Mouse (Mus musculus) bone marrow, adult 2 months (tissue): ENCODE data around the gene Thumpd3. TPM values are rescaled to one million over a fixed set of nuclear protein-coding genes. Genes with fewer than 3 reads are reported as not detected.
A peak's percentile ranks its signal among the peaks of the same experiment; 100 is the strongest.

Experiments
- H3K27ac ChIP-seq: fragments of 200-500 bp; 2 replicates; pipeline ENCODE4 v1.5.1; 2012; ENCODE audit warnings: low read depth, mild to moderate bottlenecking, control low read depth, inconsistent platforms, low read length; ENCODE audit not compliant: control insufficient read depth, poor library complexity, insufficient read depth
- H3K4me1 ChIP-seq: fragments of 200-500 bp; 2 replicates; pipeline ENCODE4 v1.6.1; 2011; ENCODE audit warnings: low read length; ENCODE audit not compliant: control insufficient read depth, insufficient read depth
- H3K4me3 ChIP-seq: fragments of 200-500 bp; replicated peaks from 2 replicates; pipeline ENCODE3; 2011; ENCODE audit warnings: mild to moderate bottlenecking, low read depth, low read length, control low read depth; ENCODE audit not compliant: control insufficient read depth
- CTCF ChIP-seq: fragments of 200-500 bp; IDR thresholded peaks from 2 replicates; pipeline ENCODE4 v1.5.1; 2011; ENCODE audit warnings: low read length, control low read depth; ENCODE audit not compliant: control insufficient read depth, insufficient read depth
- POLR2A ChIP-seq: fragments of 200-500 bp; IDR thresholded peaks from 2 replicates; pipeline ENCODE4 v1.6.1; 2011; ENCODE audit warnings: low read depth, mild to moderate bottlenecking, control low read depth, low read length, borderline replicate concordance; ENCODE audit not compliant: control insufficient read depth
- WGBS: fragments of 180-500 bp; shearing (Covaris S2); methylation state at CpG from one replicate; pipeline ENCODE4 v1.1.7; 2018; 5-methylcytosine and 5-hydroxymethylcytosine counted together
- polyA plus RNA-seq: library from polyadenylated mRNA; stranded (reverse); fragments of >200 nt; gene quantifications from 2 replicates; pipeline ENCODE4 v1.2.4, GENCODE M21; 2011; ENCODE audit warnings: low replicate concordance; ENCODE audit not compliant: missing spikeins, insufficient read depth, insufficient read length

Gene Thumpd3
- polyA plus RNA-seq, 1 experiment = 34.7 TPM

DNA sequence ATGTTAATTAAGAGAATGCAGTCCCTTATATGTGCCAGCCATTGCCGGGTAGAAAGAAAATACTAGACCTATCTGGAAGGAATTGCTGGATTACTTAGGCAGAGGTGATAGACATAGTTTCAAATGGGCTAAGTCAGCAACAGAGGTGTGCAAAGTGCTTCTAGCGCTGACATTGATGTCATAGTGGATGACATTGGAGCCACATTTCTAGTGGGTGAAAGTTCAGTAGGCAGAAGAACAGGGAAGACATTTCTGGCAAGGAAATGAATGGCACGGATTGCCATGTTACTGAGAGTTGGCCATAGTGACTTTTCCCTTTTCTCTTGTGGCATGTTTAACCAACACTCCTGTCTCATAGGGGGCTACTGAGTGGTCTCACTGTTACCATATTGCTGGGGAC is 19.2 kb downstream of the Thumpd3 start:
- peaks cover 1% of the 10 kb centered on the region; the same call in 1 of the 2 replicates for H3K4me1 ChIP-seq
- 92% methylated on average over 3 of the region's 3 CpGs for WGBS
- H3K27ac ChIP-seq = no peak overlapping the region
- TF ChIP-seq CTCF (no peak), POLR2A (no peak)
- no peak overlapping the region for H3K4me3 ChIP-seq

- TF ChIP-seq CTCF (no peak), POLR2A (no peak)
- Histone ChIP-seq H3K27ac (no peak overlapping the region), H3K4me3 (no peak overlapping the region), H3K4me1 (no peaks in the 10 kb centered on the region)
- WGBS = 88% methylated on average over 1 of the region's 1 CpGs
Observed at GRCm38 (mm10) chr6:113069154-113069553, 23.1 kb downstream of the Thumpd3 start.

- H3K4me3 ChIP-seq = peak overlapping the region; percentile 98
- H3K4me1 ChIP-seq = no peaks in the 10 kb centered on the region
- no peak overlapping the region for H3K27ac ChIP-seq
- WGBS = 14% methylated on average over 3 of the region's 3 CpGs
- TF ChIP-seq POLR2A (no peak), CTCF (no peak)
Observed at GRCm38 (mm10) chr6:113075261-113075660, 29.2 kb downstream of the Thumpd3 start.

GRCm38 (mm10) chr6:113076012-113076685 is 30.1 kb downstream of the Thumpd3 start:
- TF ChIP-seq CTCF = peak; percentile 37; the same call in 1 of the 2 replicates
- TF ChIP-seq POLR2A = peak; percentile 75; the same call in 1 of the 2 replicates
- H3K4me1 ChIP-seq = no peaks in the 10 kb centered on the region
- under 1% methylated on average over 54 of the region's 55 CpGs for WGBS
- peak overlapping the region; percentile 98 for H3K4me3 ChIP-seq
- H3K27ac ChIP-seq = peak overlapping the region; percentile 100

- Histone ChIP-seq H3K27ac (peak within 1 kb of the TSS; percentile 100), H3K4me1 (no peaks in the 10 kb centered on the region), H3K4me3 (peak within 1 kb of the TSS; percentile 98)
- TF ChIP-seq POLR2A (peak; percentile 96), CTCF (no peak)
- under 1% methylated on average over 86 of the region's 91 CpGs for WGBS
Observed at GRCm38 (mm10) chr6:113076686-113077516, 30.9 kb downstream of the Thumpd3 start, which contains the start of gene Setd5. Gene Setd5, plus strand, starts transcription at chr6:113077365.

- WGBS = 0% methylated on average over 28 of the region's 28 CpGs
- peak overlapping the region; percentile 100 for H3K27ac ChIP-seq
- H3K4me1 ChIP-seq = no peaks in the 10 kb centered on the region
- TF ChIP-seq CTCF = no peak
- TF ChIP-seq POLR2A = no peak
- peak overlapping the region; percentile 94 for H3K4me3 ChIP-seq
Observed at GRCm38 (mm10) chr6:113077569-113078030, 31.6 kb downstream of the Thumpd3 start.

GRCm38 (mm10) chr6:113078031-113078721 is 32.2 kb downstream of the Thumpd3 start:
- TF ChIP-seq POLR2A (no peak), CTCF (no peak)
- WGBS = under 1% methylated on average over 18 of the region's 18 CpGs
- peak overlapping the region; percentile 100 for H3K27ac ChIP-seq
- H3K4me1 ChIP-seq = no peaks in the 10 kb centered on the region
- H3K4me3 ChIP-seq = peak overlapping the region; percentile 94
